Mouse (Mus musculus) mouse embryonic stem cell (cell line): Measurements from ENCODE around the gene Ralgps2.

Experiments
- in situ Hi-C, 2 experiments: fragments of 300-500 bp; cut with MboI; formaldehyde crosslinking; loops; 1 replicate in 1 of 2; 3 replicates in 1 of 2; pipeline ENCODE4 v1.14.3; 2019 to 2020; ENCODE audit warnings: low sequenced_read_pairs in 2 of 2, low pct_unique_long_range_greater_than_20kb in 1 of 2, mixed read lengths in 1 of 2; ENCODE audit not compliant: unreplicated experiment in 1 of 2

The Ralgps2 gene

DNA sequence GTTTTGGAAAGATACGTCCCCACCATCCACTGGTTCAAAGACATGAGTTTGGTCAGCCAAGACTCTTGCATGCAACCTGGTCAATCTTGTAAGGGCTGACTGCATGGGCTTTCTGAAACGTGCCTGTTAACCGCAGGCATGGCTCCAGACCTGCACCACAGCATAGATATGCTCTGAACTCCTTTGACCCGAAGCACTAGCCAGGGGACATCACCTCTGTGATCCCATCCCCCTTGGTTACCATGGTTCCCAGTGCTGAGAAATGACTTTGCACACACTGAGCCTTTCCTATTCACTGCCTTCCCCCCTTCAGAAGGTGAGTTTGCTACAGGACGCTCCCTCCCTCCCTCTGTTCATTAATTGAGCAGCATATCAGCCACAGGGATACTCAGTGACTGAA lies 155.3 kb downstream of the Ralgps2 start:
- in situ Hi-C loops: no loop called here

DNA sequence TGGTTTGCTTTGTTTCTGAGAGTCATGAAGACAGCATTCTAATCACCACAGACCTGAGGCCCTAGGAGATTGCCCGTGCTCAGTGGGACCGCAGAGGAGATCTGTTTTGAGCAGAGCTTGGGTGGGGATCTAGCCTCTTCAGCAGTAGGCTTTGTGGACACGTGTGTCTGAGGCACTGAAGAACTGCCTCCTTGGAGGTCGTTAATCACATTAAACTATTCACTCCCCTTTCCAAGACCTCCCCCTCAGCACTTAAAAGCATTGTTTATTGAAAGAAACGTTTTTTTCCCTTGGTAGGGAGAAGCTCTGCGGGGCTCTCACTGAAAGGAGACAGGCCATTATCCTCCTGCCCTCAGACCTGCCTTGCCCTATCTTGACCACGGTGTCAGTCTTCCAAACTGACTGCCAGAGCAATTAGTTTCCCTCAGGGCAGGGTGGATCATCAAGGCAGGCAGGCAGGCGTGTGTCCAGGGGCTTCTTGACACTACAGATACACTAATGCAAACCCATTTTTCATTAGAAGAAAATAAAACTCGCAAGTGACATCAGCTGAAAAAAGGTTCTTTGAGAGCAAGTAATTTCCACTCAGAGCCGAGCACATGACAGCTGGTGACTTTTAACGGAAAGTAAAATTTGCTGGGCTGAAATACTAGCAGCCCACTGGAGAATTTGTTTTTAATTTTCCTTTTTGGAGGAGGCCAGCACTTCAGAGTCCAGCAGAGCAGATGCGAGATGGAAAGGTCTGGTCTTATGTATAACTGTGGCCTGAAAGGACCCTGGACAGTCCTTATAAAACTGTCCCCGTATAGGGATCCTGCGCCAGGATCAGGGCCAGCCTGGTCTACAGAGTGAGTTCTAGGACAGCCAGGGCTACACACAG lies 157.2 kb downstream of the Ralgps2 start:
- in situ Hi-C loops: no loop called here

DNA sequence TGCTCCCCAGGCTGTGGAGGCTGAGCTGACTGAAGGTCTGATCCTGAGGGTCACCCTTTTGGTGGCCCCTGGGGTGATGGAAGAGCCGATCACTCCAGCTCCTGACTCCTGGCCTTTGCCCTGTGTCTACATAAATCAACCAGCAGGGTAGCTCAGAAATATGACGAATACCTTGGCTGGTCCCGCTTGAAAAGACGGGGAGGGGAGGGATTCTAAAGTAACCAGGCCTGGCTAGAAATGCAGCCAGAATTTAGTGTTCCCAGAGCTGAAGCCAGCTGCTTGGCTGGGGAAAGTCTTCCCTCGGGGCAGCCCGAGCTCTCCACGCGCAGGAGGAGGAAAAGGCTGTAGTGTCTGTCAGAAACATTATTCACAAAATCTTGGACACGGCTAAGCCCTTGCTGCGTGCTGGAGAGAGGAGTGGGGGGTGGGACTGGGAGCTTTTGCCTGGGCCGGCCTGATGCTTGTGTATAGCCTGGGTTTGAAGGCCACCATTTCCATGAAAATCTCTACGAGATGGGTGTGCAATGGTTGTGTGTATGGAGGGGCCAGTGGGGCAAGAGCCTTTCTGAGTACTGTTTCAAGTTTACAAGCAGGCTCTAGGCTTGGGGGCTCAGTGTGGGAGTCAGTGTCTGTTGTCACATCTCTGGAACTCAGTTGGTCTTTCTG lies 158.2 kb downstream of the Ralgps2 start:
- in situ Hi-C loops: no loop called here

DNA sequence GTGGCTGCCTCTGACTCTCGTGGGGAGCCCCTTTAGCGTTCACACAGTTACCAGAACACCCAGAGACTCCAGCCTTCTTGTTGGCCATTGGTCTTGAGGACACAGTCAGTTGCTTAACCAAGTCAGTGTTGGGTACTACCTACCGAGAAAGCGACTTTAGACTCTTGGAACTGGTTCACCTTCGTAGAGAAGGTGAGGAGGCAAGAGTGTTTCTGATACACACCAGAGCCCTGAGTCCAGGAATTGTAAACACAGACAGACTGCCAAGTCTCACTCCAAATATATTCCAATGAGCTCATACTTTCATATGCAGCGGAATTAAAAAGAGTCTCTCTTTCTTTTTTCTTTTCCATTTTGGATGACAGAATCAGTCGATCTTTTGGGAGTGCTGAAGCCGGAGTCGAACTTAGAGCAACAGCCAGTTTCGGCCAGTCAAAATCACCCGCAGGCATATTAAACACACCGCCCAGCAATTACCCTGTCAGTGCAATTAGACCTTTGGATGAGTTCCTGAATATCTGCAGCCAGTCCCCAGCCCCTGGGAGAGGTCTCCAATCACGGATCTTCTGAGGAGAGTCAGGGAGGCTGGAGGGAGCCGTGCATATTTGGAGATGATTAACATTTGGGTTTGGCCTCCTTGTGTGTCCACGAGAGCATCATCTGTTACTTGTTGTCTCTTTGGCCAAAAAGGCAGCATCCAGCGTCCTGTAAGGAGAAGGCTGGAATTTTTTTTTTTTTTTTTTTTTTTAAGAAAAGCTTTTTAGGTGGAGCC lies 159.0 kb downstream of the Ralgps2 start:
- in situ Hi-C loops: no loop called here

DNA sequence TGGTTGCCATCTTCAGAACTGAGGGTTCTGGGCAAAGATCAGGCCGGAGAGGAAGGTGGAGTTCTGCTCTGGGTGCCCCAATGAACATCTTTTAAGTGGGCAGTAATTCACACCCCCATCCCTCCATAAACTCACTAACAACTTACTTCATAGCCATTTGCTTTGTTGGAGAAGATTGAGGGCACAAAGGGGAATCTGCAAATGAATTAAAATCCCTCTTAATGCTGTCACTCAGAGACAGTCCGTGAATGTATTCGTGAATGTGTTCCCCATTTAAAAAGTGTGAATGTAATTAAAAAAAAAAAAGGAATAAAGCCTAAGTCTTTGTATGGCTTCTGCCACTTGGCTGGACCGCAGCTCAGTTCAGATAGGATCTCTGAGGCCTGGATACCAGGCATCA lies 159.8 kb downstream of the Ralgps2 start:
- in situ Hi-C loops: no loop called here

DNA sequence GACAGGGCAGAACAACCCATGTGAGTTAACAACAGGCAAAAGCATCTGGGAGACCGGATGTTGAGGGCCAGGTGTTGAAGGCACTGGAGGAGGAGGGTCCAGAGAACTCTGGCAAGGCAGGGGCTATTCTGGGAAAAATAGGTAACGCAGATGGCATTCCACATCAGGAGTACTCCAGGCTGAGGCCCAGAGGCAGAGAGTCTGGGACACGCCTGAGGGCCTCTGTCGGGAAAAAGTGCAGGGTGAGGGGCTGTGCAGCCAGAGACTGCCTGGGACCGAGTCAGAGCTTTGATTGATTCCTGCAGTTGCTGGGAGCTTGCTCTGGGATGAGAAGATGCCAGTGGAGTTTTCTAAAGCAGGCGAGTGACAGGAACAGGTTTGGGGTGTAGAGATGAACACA lies 160.4 kb downstream of the Ralgps2 start:
- in situ Hi-C loops: no loop called here

DNA sequence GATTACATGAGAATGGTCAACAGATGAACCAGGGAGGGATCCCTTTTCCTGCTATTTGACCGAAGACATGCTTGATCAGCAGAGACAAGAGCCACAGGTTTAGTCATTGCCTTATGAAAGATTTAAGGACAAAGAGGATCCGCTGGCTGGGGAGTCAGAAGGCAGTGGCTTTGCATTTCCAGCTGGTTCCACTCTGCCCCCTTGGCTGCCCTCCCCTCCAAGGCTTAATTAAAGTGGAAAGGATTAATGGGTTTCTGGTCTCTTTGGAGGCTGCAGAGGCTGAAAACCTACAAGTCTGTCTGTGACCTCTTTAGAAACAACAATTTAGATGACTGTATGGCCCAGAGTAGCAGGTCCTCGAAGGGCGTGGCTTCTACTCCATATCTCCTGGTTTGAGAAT lies 161.5 kb downstream of the Ralgps2 start:
- in situ Hi-C loops: no loop called here

DNA sequence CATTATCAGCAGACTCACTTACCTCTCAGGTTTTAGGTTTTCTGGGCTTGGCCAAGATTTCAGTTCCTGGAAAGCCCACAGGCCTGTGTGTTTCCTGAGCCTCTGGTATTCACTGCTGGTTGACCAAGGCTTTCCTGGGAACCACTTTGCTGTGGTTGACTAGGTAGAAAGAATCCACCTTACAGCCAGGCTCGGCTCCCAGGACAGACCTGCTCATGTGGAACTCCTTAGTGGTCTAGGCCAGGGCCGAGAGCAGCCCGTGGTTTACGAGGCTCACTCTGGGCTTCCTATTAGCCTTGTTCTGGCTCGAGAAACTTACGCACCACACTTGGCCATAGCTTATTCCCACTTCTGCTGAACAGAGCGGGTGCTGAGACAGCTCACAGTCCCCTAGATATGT lies 163.4 kb downstream of the Ralgps2 start:
- in situ Hi-C loops: no loop called here

DNA sequence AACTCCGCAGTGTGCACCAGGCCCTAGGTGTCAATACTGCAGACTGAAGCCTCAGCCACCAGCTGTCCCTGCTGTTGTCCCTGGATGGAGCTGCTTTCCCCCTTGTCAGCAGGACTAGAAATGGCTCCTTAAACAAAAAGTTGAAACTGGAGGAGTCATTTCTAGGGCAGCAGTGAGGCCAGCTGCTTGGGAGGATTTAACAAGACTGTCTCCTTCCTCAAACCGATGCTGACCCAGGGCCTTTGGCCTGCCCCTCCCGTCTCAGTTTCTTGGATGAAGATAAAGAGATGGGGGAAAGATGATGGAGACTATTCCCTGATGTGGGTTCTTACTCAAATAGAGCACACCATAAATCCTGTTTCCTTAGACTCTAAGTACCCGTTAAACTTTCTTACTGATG lies 164.2 kb downstream of the Ralgps2 start:
- in situ Hi-C loops: no loop called here

DNA sequence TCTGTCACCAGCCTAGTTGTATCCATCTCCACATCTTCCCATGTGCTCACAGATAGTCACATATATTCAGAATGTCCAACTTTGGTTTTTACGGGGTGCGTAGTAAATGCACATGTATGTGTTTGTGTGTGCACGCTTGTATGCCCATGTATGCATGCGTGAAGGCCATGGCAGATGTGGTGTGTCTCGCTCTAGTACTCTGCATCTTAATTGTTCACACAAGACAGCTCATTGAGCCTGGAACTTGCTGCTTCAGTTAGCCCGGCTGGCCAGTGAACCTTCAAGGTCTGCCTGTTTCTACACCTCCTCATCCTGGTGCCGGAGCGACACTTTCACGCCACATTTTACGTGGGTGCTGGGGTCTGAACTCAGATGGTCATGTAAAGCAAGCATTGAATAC lies 168.6 kb downstream of the Ralgps2 start:
- in situ Hi-C loops: no loop called here

DNA sequence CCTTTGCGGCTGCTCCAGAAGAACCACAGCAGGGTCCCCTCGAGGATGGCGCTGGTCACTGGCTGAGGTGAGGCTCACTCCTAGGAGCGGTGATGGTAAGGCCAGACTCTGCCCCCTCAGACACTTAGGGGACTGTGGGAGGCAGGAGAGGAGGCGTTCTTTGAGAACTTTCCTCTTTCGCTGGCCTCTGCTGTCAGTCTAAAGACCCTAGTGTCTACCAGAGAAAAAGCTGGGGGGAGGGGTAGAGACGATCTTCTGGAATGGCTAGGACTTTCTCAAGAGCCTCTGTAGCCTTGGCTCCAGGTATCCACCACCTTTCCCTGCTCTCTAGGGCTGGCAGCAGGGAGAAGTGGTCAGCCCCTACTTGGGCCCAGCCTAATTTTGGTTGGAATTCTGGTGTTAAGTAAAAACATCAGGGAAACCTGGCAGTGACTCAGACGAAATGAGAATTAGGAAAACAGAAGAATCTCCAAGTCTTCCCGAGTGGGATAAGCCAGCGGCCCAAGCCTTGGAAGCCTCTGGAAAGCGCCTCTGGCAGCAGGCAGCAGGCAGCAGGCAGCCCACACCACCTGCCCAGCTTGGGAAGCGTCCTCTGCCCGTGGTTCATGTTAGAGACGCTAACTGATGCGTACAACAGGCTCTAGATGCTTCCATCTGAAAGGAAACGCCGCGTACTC lies 169.7 kb downstream of the Ralgps2 start:
- in situ Hi-C loops: no loop called here

DNA sequence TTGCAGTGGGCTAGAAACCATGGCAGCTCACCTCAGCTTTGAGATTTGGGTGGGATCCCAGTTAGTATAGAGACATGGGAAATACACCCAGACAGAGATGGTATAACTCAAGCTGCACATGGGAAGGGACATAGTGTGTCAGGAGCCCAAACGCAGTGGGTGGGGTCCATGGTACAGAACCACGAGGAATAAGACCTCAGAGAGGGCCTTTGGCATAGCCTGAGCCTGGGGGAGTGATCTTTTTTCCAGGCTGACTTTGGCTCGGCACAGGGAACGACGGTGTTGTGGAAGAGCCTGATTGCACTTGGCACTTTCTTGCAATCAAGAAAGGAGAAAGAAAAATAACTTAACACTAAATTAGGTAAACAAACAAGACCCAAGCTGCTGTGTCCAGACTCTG lies 170.3 kb downstream of the Ralgps2 start:
- in situ Hi-C loops: no loop called here

DNA sequence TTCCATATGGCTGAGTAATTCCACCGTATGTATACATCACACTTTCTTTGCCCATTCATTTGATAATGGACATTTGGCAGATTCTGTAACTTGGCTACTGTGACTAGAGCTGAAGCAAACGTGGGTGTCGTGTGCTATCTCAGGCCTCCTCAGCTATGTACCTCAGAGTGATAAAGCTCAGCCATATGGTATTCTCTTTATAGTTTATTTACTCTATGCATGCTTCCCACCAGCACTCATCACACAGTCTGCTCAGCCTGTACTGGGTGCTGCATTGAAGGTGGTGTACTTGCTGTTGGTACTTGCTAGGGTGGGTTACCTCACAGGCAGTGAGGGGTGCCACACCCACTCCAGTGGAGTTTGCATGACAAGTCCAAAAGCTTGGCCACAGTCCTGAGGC lies 174.1 kb downstream of the Ralgps2 start:
- in situ Hi-C loops: no loop called here

DNA sequence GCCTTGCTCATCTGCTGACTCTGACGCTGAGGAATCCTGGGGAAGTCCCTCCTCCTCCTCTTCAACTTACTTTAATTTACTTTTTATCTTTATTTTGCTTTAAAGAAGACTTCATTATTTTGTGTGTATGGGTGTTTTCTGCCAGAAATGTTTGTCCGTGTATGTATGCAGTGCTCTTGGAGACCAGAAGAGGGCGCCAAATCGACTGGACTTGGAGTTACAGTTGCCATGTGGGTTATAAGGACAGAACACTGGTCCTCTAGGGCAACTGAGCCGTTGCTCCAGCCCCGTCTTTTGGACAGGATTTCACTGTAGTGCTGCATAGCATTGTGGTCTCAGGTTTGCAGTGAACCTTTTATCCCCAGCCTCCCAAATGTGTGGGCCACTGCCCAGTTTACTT lies 174.8 kb downstream of the Ralgps2 start:
- in situ Hi-C loops: no loop called here

DNA sequence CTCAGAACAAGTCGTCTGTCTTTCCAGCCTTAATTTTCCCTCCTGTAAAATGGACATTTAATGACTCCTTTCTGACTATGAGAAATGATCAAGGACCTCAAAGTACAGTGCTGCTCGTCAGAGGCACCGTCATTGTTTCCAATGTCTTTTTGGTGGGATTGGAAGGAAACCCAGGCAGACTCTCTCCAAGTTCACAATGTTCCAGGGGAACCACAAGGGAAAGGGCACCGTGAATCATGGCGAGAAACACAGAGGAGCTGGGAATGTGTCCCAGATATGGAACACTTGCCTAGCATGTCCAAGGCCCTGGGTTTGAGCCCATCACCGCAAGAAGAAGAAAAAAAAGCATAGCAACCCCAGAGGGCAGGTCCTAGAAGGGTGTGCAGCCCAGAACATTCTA lies 176.1 kb downstream of the Ralgps2 start:
- in situ Hi-C loops: no loop called here

DNA sequence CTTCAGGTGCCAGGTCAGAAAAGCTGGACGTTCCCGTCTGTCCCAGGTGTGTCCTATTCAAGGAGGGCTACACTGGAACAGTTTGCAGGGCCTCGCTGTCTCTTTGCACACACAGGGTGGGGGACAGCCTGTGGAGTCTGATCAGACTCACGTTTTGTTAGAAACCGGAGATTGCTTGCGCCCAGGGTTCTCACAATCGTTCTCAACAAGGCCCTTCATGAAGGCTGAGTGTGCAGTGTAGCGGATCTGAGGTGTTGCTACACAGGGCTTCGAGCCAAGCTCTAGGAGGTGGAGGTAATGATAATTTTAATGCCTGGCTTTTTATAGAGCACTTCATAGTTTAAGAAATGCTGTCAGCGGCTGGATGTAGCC lies 178.0 kb downstream of the Ralgps2 start:
- in situ Hi-C loops: no loop called here

DNA sequence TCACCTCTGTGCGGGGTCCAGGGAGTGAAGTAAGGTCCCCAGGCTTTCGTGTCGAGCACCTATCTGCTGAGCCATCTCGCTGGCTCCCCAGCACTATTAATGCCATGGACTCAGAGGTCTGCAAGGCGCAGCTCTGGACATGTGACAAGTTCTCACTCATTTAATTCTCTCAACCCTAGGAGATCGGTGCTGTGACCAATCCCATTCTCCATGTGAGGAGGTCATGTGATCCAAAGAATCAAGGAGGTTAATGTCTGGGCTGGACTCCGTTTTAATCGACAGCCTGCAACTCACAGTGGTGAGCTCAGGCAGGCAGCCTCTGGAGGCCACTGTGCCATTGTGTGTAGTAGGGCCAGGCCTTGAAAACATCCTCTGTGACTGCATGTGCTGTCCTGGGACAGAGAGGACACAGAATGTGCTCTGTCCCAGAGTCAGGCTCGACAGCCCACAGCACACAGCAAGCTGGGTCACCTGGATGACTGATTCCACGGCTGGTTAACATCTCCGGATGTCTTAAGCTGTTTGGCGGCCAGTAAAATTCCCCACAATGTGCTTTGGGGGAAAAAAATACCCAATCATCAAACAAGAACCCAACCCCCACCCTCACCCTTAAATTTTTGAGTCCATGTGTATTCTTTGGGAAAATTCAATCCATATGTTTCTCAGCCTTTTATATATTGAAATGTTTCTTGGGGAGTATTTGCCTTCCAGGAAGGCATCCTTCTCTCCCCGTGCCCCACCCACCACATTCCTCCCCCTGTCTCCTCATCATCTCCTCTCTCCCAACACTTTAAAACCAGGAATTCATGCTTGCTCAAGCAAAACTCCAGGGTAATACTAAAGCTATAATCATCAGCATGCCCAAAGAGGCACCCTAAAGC lies 178.6 kb downstream of the Ralgps2 start:
- in situ Hi-C loops: no loop called here

DNA sequence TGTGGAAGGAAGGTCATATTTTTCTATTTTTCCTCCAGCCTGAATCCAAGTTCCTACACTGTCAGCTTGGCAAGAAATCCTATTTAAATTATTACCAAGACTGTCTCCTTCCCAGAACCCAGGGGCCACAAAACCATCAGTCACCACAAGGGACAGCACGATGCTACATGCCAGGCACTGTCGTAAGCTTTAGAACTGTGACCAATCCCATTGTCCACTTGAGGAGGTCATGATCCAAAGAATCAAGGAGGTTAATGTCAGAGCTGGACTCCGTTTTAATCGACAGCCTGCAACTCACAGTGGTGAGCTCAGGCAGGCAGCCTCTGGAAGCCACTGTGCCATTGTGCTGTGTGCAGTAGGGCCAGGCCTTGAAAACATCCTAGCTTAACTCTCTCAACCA lies 181.1 kb downstream of the Ralgps2 start:
- in situ Hi-C loops: loop anchor here in 1 of 2 experiments (10.0 kb wide), 1 partner anchor 316 kb away; no protein-coding TSS in a partner anchor
